Mouse (Mus musculus) heart, adult 2 months (tissue): Measurements from ENCODE around the gene Csrp1.

Source experiments
- CTCF ChIP-seq: fragments of 200-600 bp; IDR thresholded peaks from 2 replicates; pipeline ENCODE4 v1.8.1; 2022; ENCODE audit warnings: antibody characterized with exemption, mild to moderate bottlenecking, moderate library complexity
- EP300 ChIP-seq: fragments of 200-500 bp; IDR thresholded peaks from 2 replicates; pipeline ENCODE4 v1.6.1; 2011; ENCODE audit warnings: low read depth, low read length, control low read depth; ENCODE audit not compliant: insufficient read depth
- POLR2A ChIP-seq: fragments of 200-500 bp; IDR thresholded peaks from 2 replicates; pipeline ENCODE4 v1.6.1; 2011; ENCODE audit warnings: mild to moderate bottlenecking, low read depth, low read length, control low read depth; ENCODE audit not compliant: insufficient read depth

DNA sequence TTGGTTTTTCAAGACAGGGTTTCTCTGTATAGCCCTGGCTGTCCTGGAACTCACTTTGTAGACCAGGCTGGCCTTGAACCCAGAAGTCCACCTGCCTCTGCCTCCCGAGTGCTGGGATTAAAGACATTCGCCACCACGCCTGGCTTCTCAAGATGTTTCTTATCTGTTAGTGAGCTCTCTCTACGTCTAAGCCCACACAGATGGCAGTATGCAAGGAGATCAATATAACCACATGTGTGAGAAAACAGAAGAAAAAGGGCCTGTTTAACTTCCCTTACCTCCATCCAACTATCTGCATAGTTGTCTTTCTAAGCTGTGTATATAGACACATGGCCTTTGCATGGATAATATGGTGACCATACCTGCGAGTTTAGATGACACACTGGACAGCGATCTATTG, 5.5 kb downstream of the Csrp1 start:
- TF ChIP-seq EP300 (no peak), CTCF (no peak), POLR2A (no peak)
